In genomic region chr2:63701861-63702260, GRCm38 (mm10) we compare ENCODE assay signal across 9 mouse cellular contexts.
DNase-seq lines count a peak whose midpoint lies in the region; ATAC-seq lines count a peak whose summit lies in the region.
"Had no signal": no experiment of that assay in that cellular context is flagged by ENCODE, and none has a peak within 500 bp of the region (broad histone marks: within the 10 kb centered on the region; RNA-seq: fewer than 3 reads in every experiment).

No protein-coding gene starts in this region.

- no peak overlapping the region for H3K27ac ChIP-seq in hindbrain, embryonic 16.5 days (ENCODE audit: low read depth, low read length)
- no peak overlapping the region for H3K27ac ChIP-seq in midbrain, embryonic 11.5 days (ENCODE audit: low read depth, low read length)

- H3K9me3 ChIP-seq in hindbrain, embryonic 16.5 days (ENCODE audit: control insufficient read depth, low read length): no peaks in the 10 kb centered on the region
- no peaks in the 10 kb centered on the region for H3K9me3 ChIP-seq in midbrain, embryonic 11.5 days (ENCODE audit: control insufficient read depth, low read length)

- H3K36me3 ChIP-seq in hindbrain, embryonic 16.5 days (ENCODE audit: control insufficient read depth, insufficient read depth, low read length): no peaks in the 10 kb centered on the region
- H3K36me3 ChIP-seq in midbrain, embryonic 11.5 days (ENCODE audit: control insufficient read depth, insufficient read depth, low read length): no peaks in the 10 kb centered on the region

- peak; percentile 83 for DNase-seq in heart, adult 11 months
- no peak for DNase-seq in heart, postnatal 14 days
- DNase-seq in embryo, embryonic 11 days: peak; percentile 27
- DNase-seq in midbrain, embryonic 11.5 days (ENCODE audit: low spot score, missing footprints): peak; percentile 85
- DNase-seq in gastrocnemius, postnatal 10 days: no peak
- no peak for DNase-seq in frontal cortex, postnatal 10 days (ENCODE audit: low spot score in 2 of 2)
- no peak for DNase-seq in thymus, postnatal 14 days

- peak overlapping the region; percentile 44 for H3K4me3 ChIP-seq in hindbrain, embryonic 16.5 days (ENCODE audit: low read length)
- peak overlapping the region; percentile 24; the same call in 1 of the 2 replicates for H3K4me3 ChIP-seq in midbrain, embryonic 11.5 days (ENCODE audit: low read depth, low read length)
- H3K4me3 ChIP-seq: myocyte had no signal

- intact Hi-C loops in heart, postnatal 14 days (cut with DNase I): loop anchor here (10.0 kb wide), 3 partner anchors 393 to 1153 kb away; partner anchors contain the start of gene Fign

- H3K4me2 ChIP-seq in hindbrain, embryonic 16.5 days (ENCODE audit: low read length): peak overlapping the region; percentile 73
- H3K4me2 ChIP-seq in midbrain, embryonic 11.5 days: peak overlapping the region; percentile 48

- 0 out of 2 replicates have a peak overlapping the region, but pooled peaks have one; percentile 25 for H3K9ac ChIP-seq in hindbrain, embryonic 16.5 days (ENCODE audit: low read depth, low read length)
- no peak overlapping the region for H3K9ac ChIP-seq in midbrain, embryonic 11.5 days (ENCODE audit: low read length)

- 17% methylated on average over 13 of the region's 13 CpGs for WGBS in hindbrain, embryonic 16.5 days
- 18% methylated on average over 13 of the region's 13 CpGs for WGBS in midbrain, embryonic 11.5 days

- H3K27me3 ChIP-seq in hindbrain, embryonic 16.5 days (replicated peaks; ENCODE audit: control insufficient read depth, insufficient read depth, low read length): no peaks in the 10 kb centered on the region
- no peaks in the 10 kb centered on the region for H3K27me3 ChIP-seq in midbrain, embryonic 11.5 days (ENCODE audit: control insufficient read depth, insufficient read depth, low read length)

- no peak for ATAC-seq in hindbrain, embryonic 16.5 days
- peak; percentile 43; the same call in 1 of the 2 replicates for ATAC-seq in midbrain, embryonic 11.5 days (ENCODE audit: low FRiP score)

- H3K4me1 ChIP-seq in hindbrain, embryonic 16.5 days (ENCODE audit: control insufficient read depth, insufficient read depth, low read depth, low read length): peaks cover 7% of the 10 kb centered on the region
- H3K4me1 ChIP-seq in midbrain, embryonic 11.5 days (ENCODE audit: control insufficient read depth, insufficient read depth, low read length): peaks cover 3% of the 10 kb centered on the region; the same call in 1 of the 2 replicates

Comparison
In these comparisons a context has a peak if more than half of its experiments do, and no peak if none do; other contexts are left out.
1. DNase-seq: peak in heart, adult 11 months (single experiment), embryo, embryonic 11 days (single experiment) and midbrain, embryonic 11.5 days (single experiment); none in heart, postnatal 14 days (0 of 2), gastrocnemius, postnatal 10 days (single experiment), frontal cortex, postnatal 10 days (0 of 2) and thymus, postnatal 14 days (single experiment).